Mouse (Mus musculus): ENCODE results near the gene Platr17.

The Platr17 gene

GRCm38 (mm10) chr17:33943454-33943853 lies 38.5 kb downstream of the Platr17 start:
- no peak for DNase-seq

GRCm38 (mm10) chr17:33947430-33948089 lies 42.6 kb downstream of the Platr17 start:
- no peak for DNase-seq

DNA sequence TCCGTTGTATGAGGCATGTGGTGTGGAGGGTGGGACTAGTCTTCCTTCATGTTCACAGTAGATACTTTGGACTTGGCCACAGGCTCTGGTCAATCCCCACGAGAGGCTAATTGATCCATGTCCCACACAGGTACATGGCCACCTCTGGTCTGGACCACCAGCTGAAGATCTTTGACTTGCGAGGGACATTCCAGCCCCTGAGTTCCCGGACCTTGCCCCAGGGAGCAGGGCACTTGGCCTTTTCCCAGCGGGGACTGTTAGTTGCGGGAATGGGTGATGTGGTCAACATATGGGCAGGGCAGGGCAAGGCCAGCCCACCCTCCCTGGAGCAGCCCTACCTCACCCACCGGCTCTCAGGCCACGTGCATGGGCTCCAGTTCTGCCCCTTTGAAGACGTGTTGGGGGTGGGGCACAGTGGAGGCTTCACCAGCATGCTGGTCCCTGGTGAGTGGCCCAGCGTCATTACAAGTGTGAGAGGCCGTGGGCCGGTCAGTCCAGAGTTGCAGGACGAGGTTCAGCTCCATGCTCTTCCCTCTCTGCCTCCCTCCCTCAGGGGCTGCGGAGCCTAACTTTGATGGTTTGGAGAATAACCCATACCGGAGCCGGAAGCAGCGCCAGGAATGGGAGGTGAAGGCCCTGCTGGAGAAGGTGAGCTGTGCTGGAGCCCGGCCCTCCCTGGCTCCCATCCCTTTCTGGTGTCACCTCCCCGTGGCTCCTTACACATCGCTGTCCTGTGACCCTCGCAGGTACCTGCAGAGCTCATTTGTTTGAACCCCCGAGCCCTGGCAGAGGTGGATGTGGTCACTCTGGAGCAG lies 43.4 kb downstream of the Platr17 start:
- peak in 1 of 2 experiments; percentile 46 for DNase-seq

DNA sequence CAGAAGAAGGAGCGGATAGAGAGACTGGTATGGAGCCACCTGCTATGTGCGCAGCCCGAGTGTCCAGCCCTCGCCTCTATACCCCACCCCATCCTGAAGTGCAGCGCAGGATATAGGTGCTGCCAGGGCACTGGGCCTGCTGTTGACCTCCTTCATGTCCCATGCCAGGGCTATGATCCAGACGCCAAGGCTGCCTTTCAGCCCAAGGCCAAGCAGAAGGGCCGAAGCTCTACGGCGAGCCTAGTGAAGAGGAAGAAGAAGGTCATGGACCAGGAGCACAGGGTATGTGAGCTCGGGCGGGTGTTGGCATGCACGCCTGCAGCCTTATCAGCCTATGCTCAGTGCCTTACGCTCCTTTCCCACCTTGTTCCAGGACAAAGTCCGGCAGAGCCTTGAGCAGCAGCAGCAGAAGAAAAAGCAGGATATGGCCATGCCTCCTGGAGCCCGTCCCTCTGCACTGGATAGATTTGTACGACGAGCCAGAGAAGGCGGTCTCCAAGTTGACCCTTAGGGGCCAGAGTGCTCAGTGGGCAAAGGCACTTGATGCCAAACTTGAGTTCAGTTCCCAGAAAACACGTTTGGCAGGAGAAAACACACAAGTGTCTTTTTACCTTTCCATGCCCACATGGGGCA lies 44.1 kb downstream of the Platr17 start:
- peak in 1 of 2 experiments; percentile 38 for DNase-seq

DNA sequence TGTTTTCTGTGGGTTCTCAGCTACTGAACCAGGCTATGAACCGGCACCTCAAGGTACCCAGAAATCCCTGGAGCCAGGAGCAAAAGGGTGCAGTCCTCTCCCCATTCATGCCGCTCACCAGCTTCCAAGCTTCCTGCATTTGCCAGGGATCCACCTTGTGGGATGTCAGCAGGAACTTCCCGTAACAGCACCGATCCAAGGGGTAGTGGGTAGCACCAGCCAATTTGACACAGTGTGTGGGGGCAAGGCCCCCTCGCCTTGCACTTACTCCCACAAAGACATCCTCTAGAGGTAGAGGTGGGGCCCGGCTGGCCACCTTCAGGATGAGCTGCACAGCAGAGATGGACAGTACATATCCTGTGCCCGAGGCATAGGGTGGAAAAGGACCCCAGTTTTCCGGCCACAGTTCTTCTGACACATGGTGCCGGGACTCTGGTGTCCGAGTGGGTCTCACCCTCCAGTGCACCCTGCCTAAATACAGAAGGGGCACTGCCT lies 45.2 kb downstream of the Platr17 start:
- peak in 1 of 2 experiments; percentile 40 for DNase-seq

- peak; percentile 87 to 90 for DNase-seq
These were observed 46.3 kb downstream of the Platr17 start, which contains the start of gene B3galt4 for GRCm38 (mm10) chr17:33951021-33951946. Gene B3galt4, minus strand, starts transcription at chr17:33951488.

DNA sequence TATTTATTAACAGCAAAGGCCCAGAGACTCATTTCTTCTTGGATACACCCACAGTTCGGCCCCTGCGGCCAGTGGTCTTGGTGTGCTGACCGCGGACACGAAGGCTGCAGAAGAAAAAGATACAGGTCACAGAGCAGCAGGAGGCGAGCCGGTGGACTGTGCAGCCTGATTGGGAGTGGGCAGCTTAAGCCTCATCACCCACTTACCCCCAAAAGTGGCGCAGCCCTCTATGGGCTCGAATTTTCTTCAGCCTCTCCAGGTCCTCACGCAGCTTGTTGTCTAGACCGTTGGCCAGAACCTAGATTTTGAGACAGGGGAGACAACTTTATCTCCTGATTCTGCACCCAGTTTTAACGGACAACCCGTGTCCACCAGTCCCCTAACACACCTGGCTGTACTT lies 47.1 kb downstream of the Platr17 start:
- DNase-seq: peak in 1 of 2 experiments; percentile 31

- no peak for DNase-seq
These were observed 47.9 kb downstream of the Platr17 start for GRCm38 (mm10) chr17:33952879-33953278.

GRCm38 (mm10) chr17:33953310-33953709 lies 48.4 kb downstream of the Platr17 start:
- DNase-seq: no peak

DNA sequence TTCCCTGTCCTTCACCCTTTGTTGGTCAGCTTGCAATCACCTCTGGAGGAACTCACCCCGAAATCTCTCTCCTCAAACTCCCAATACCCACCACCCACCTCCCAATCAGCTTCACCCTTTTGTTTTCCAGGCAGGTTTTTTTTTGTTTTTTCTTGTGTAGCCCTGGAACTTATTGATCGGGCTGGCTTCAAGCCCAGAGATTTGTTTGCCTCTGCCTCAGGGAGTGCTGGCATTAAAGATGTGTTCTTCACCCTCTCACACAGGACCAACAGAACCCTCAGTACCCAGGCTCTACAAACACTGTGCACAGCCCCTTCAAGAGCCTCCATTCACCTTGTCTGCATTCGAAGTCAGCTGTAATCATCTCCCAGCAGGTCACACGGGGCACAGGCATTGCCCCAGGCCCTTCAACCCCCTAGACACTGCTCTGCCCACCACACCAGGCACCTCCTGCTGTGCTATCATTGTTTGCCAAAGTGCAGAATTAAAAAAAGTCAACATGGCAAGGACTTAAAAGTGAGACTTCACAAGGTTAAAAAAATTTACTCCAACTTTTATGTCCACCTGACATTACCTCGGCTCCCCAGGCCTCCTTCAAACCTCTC lies 49.1 kb downstream of the Platr17 start:
- no peak for DNase-seq

GRCm38 (mm10) chr17:33954646-33955554 lies 50.0 kb downstream of the Platr17 start:
- peak; percentile 19 to 32 for DNase-seq

GRCm38 (mm10) chr17:33955555-33956214 lies 50.8 kb downstream of the Platr17 start, which contains the start of the genes Vps52 and Rps18:
Gene Vps52, plus strand, starts transcription at chr17:33955812.
Gene Rps18, minus strand, starts transcription at chr17:33956001.
- peak; percentile 96 for DNase-seq

Data from kidney, postnatal 25 days (tissue).